8 mouse cellular contexts compared by ENCODE assay signal in genomic region chr4:141240617-141241016, GRCm38 (mm10). TPM values are rescaled to one million over a fixed set of nuclear protein-coding genes. Genes with fewer than 3 reads are reported as not detected.
DNase-seq lines count a peak whose midpoint lies in the region; ATAC-seq and TF ChIP-seq lines count a peak whose summit lies in the region.

No protein-coding gene starts in this region.

- no peak for TF ChIP-seq CTCF in layer of hippocampus, adult 2 months (conservative IDR thresholded peaks at IDR 0.05)

- no peak overlapping the region for H3K9ac ChIP-seq in embryonic facial prominence, embryonic 11.5 days (replicated peaks; ENCODE audit: low read length)
- H3K9ac ChIP-seq in kidney, embryonic 16.5 days (replicated peaks; ENCODE audit: low read length) = 0 out of 2 replicates have a peak overlapping the region, but pooled peaks have one; percentile 18

- 3% methylated on average over 14 of the region's 14 CpGs for WGBS in embryonic facial prominence, embryonic 11.5 days
- WGBS in kidney, embryonic 16.5 days = 2% methylated on average over 14 of the region's 14 CpGs

- peak overlapping the region; percentile 50; the same call in 1 of the 2 replicates for H3K4me3 ChIP-seq in layer of hippocampus, adult 2 months
- H3K4me3 ChIP-seq in embryonic facial prominence, embryonic 11.5 days (ENCODE audit: low read depth, low read length) = no peak overlapping the region
- H3K4me3 ChIP-seq in kidney, embryonic 16.5 days (ENCODE audit: low read length) = peak overlapping the region; percentile 46

- H3K27me3 ChIP-seq in embryonic facial prominence, embryonic 11.5 days (ENCODE audit: control insufficient read depth, insufficient read depth, low read length) = peaks cover 55% of the 10 kb centered on the region
- H3K27me3 ChIP-seq in kidney, embryonic 16.5 days (ENCODE audit: insufficient read depth, low read length) = peaks cover 39% of the 10 kb centered on the region

- H3K9me3 ChIP-seq in embryonic facial prominence, embryonic 11.5 days (replicated peaks; ENCODE audit: control insufficient read depth, low read length) = no peaks in the 10 kb centered on the region
- no peaks in the 10 kb centered on the region for H3K9me3 ChIP-seq in kidney, embryonic 16.5 days (ENCODE audit: low read length)

- H3K36me3 ChIP-seq in embryonic facial prominence, embryonic 11.5 days (replicated peaks; ENCODE audit: control insufficient read depth, insufficient read depth, low read depth, low read length) = no peaks in the 10 kb centered on the region
- no peaks in the 10 kb centered on the region for H3K36me3 ChIP-seq in kidney, embryonic 16.5 days (ENCODE audit: insufficient read depth, low read length)

- no peak for ATAC-seq in embryonic facial prominence, embryonic 11.5 days (replicated peaks; ENCODE audit: insufficient number of reproducible peaks, low FRiP score, low TSS enrichment, low read depth)
- 0 out of 2 replicates have a peak, but pooled peaks have one; percentile 17 for ATAC-seq in kidney, embryonic 16.5 days (ENCODE audit: low FRiP score, low TSS enrichment)

- no peak overlapping the region for H3K4me2 ChIP-seq in embryonic facial prominence, embryonic 11.5 days (ENCODE audit: low read depth, low read length)
- H3K4me2 ChIP-seq in kidney, embryonic 16.5 days (replicated peaks; ENCODE audit: low read depth, low read length) = peak overlapping the region; percentile 77

- H3K4me1 ChIP-seq in embryonic facial prominence, embryonic 11.5 days (ENCODE audit: control insufficient read depth, insufficient read depth, low read length) = peaks cover 10% of the 10 kb centered on the region
- H3K4me1 ChIP-seq in kidney, embryonic 16.5 days (ENCODE audit: insufficient read depth, low read length) = peaks cover 50% of the 10 kb centered on the region

- DNase-seq in layer of hippocampus, adult 2 months (ENCODE audit: low spot score in 2 of 2) = no peak
- DNase-seq in layer of hippocampus, adult 8-10 months (ENCODE audit: low spot score in 2 of 2) = no peak
- peak; percentile 60 for DNase-seq in embryonic facial prominence, embryonic 11.5 days (ENCODE audit: low spot score)
- DNase-seq in lung, postnatal 10 days = peak; percentile 87
- DNase-seq in urinary bladder, adult 2 months (ENCODE audit: low spot score) = no peak
- no peak for DNase-seq in adipocyte (ENCODE audit: low spot score)
- DNase-seq in cerebellum, adult 11-12 months = no peak

- peak overlapping the region; percentile 73; the same call in 1 of the 2 replicates for H3K27ac ChIP-seq in layer of hippocampus, adult 2 months
- H3K27ac ChIP-seq in embryonic facial prominence, embryonic 11.5 days (replicated peaks; ENCODE audit: low read depth, low read length) = no peak overlapping the region
- H3K27ac ChIP-seq in kidney, embryonic 16.5 days (ENCODE audit: low read length) = peak overlapping the region; percentile 40; the same call in 1 of the 2 replicates

RNA-seq across cellular contexts. Expression of gene Arhgef19, which starts 1.3 kb away (rescaled TPM):
- 10 to 100 TPM; 15.5 to 16.2 TPM for total RNA-seq in layer of hippocampus, adult 2 months (2021)
- 10 to 100 TPM; 17.8 to 23.3 (median 21.1) TPM for total RNA-seq in layer of hippocampus, adult 8-10 months (2022)
- polyA plus RNA-seq in embryonic facial prominence, embryonic 11.5 days (2014; fragmentation: Nextera tagmentation; extraction: Ambion mirVana) = 5.8 and 6.1 TPM in 2 replicates
- 9.6 and 11.2 TPM in 2 replicates for polyA plus RNA-seq in kidney, embryonic 16.5 days (2015; fragmentation: Nextera tagmentation; extraction: Ambion mirVana)
- polyA plus RNA-seq in urinary bladder, adult 2 months (2012; rRNA removed) = 8.3 and 13.5 TPM in 2 replicates

RNA-seq across cellular contexts. Expression of gene Rsg1, which starts 26.9 kb away (rescaled TPM):
- 1 to 10 TPM; 2.5 to 5.4 TPM for total RNA-seq in layer of hippocampus, adult 2 months (2021)
- 1 to 10 TPM; 2.8 to 5.2 (median 3.4) TPM for total RNA-seq in layer of hippocampus, adult 8-10 months (2022)
- 6.2 and 6.8 TPM in 2 replicates for polyA plus RNA-seq in embryonic facial prominence, embryonic 11.5 days (2014; fragmentation: Nextera tagmentation; extraction: Ambion mirVana)
- 8.1 and 9.2 TPM in 2 replicates for polyA plus RNA-seq in kidney, embryonic 16.5 days (2015; fragmentation: Nextera tagmentation; extraction: Ambion mirVana)
- polyA plus RNA-seq in urinary bladder, adult 2 months (2012; rRNA removed) = 2.4 and 2.6 TPM in 2 replicates

Comparison
In these comparisons a context has a peak if more than half of its experiments do, and no peak if none do; other contexts are left out.
1. DNase-seq: peak in embryonic facial prominence, embryonic 11.5 days (single experiment) and lung, postnatal 10 days (single experiment); none in layer of hippocampus, adult 2 months (0 of 2), layer of hippocampus, adult 8-10 months (0 of 2), urinary bladder, adult 2 months (single experiment), adipocyte (single experiment) and cerebellum, adult 11-12 months (single experiment).